Mouse (Mus musculus) heart, embryonic 16.5 days (tissue): ENCODE data around the gene Grm7. TPM values are rescaled to one million over a fixed set of nuclear protein-coding genes. Genes with fewer than 3 reads are reported as not detected.

Source experiments
- ATAC-seq: fragments of 200-750 bp; cut with Nextera tagmentation; replicated peaks from 2 replicates; pipeline ENCODE4 v1.8.0; 2017; ENCODE audit warnings: moderate number of reproducible peaks; ENCODE audit not compliant: insufficient read depth, low FRiP score; ENCODE audit errors: extremely low read depth
- H3K27ac ChIP-seq: fragments of 300-500 bp; sonication (generic); 2 replicates; pipeline ENCODE4 v1.5.1; 2014; ENCODE audit warnings: mild to moderate bottlenecking, low read length, control low read depth, moderate library complexity
- H3K27me3 ChIP-seq: fragments of 300-500 bp; sonication (generic); 2 replicates; pipeline ENCODE4 v1.6.1; 2014; ENCODE audit warnings: low read length, mixed read lengths; ENCODE audit not compliant: control insufficient read depth, insufficient read depth
- H3K36me3 ChIP-seq: fragments of 300-500 bp; sonication (generic); 2 replicates; pipeline ENCODE4 v1.6.1; 2014; ENCODE audit not compliant: control insufficient read depth, insufficient read depth
- H3K4me1 ChIP-seq: fragments of 300-500 bp; sonication (generic); 2 replicates; pipeline ENCODE4 v1.6.1; 2014; ENCODE audit warnings: low read length, mixed read lengths; ENCODE audit not compliant: control insufficient read depth, insufficient read depth
- H3K4me2 ChIP-seq: fragments of 300-500 bp; sonication (generic); 2 replicates; pipeline ENCODE4 v1.6.1; 2014; ENCODE audit warnings: low read depth, mild to moderate bottlenecking, control low read depth, low read length
- H3K4me3 ChIP-seq: fragments of 300-500 bp; sonication (generic); 2 replicates; pipeline ENCODE4 v1.5.1; 2014; ENCODE audit warnings: mild to moderate bottlenecking, control low read depth, low read length
- H3K9ac ChIP-seq: fragments of 300-500 bp; sonication (generic); 2 replicates; pipeline ENCODE4 v1.6.1; 2014; ENCODE audit warnings: low read length, control low read depth
- H3K9me3 ChIP-seq: fragments of 300-500 bp; sonication (generic); replicated peaks from 2 replicates; pipeline ENCODE4 v1.6.1; 2016; ENCODE audit warnings: low read length; ENCODE audit not compliant: control insufficient read depth
- WGBS: fragments of 180-500 bp; shearing (Covaris S2); extraction: QIAGEN DNeasy Blood & Tissue Kit; methylation state at CpG from one replicate; pipeline ENCODE4 v1.1.7; 2014; 5-methylcytosine and 5-hydroxymethylcytosine counted together
- polyA plus RNA-seq: library from polyadenylated mRNA; unstranded; fragments of >200 nt; fragmentation: Nextera tagmentation; extraction: Ambion mirVana; gene quantifications from 2 replicates; pipeline ENCODE4 v1.2.1, GENCODE M21; 2015

Grm7 gene
- polyA plus RNA-seq, 1 experiment from 2014 or later: 0.47 TPM

DNA sequence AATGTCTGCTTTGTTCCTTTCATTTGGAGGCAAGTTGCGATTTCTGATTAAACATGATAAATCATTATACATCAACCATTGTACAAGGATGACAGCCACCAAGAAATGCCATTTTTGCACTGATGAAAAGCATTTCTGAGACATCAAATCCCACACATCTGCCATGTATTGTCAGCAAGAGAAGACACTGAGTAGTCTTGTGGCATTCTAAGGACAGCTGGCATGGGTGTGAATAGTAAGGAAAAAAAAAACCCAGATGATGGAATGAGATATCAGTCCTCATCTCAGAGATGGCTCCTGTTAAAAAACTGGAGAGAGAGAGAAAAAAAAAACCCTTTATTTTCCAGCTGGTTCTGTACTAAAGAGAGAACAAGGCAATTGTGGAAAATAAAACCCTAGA lies 875.8 kb downstream of the Grm7 start:
- H3K36me3 ChIP-seq: no peaks in the 10 kb centered on the region
- H3K4me2 ChIP-seq: no peak overlapping the region
- H3K9me3 ChIP-seq: no peaks in the 10 kb centered on the region
- H3K4me1 ChIP-seq: no peaks in the 10 kb centered on the region
- H3K4me3 ChIP-seq: no peak overlapping the region
- H3K9ac ChIP-seq: no peak overlapping the region
- H3K27me3 ChIP-seq: no peaks in the 10 kb centered on the region
- WGBS: 70% methylated on average over 1 of the region's 1 CpGs
- H3K27ac ChIP-seq: no peak overlapping the region
- no peak for ATAC-seq

DNA sequence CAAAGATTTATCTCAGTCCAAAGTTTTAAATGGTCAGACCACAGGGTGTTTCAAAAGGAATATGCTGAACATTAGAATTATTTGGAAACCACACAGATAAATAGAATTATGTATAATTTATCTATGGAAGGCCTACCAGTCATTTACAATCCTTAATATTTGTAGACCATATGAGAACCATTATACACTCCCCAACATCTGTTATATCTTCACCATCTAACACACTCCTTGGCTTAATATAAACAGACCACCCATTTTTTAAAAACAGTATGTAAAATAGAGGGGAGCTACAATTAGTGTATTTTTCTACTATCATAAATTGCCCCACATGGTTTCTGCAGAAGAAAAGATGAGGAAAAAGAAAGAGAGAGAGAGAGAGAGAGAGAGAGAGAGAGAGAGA lies 876.7 kb downstream of the Grm7 start:
- ATAC-seq: no peak

DNA sequence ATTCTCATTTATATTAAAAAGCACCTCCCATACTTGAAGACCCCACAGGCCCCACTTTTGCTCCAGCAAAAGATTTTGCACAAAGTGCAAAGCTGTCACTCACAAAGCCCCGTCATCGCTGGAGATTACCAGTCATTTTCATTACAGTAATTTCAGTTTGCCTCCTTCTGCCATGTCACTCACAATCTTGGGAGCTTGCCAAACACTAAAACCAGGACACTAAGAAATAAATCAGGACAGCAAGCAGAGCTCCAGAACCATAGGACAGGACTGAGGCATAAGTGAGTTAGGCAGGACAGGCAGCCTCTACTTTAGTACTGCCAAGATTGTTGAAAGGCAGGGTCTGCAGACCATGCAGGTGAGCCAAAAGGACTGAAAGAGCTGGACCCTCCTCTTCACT lies 884.6 kb downstream of the Grm7 start:
- no peak overlapping the region for H3K9ac ChIP-seq
- no peak for ATAC-seq
- H3K9me3 ChIP-seq: no peaks in the 10 kb centered on the region
- H3K36me3 ChIP-seq: no peaks in the 10 kb centered on the region
- 55% methylated on average over 2 of the region's 2 CpGs for WGBS
- H3K4me3 ChIP-seq: no peak overlapping the region
- no peak overlapping the region for H3K4me2 ChIP-seq
- H3K27me3 ChIP-seq: no peaks in the 10 kb centered on the region
- H3K4me1 ChIP-seq: no peaks in the 10 kb centered on the region
- H3K27ac ChIP-seq: no peak overlapping the region

More for the DNA sequence above, 876.7 kb downstream of the Grm7 start:
- Histone ChIP-seq H3K27me3 (no peaks in the 10 kb centered on the region), H3K36me3 (no peaks in the 10 kb centered on the region), H3K4me3 (no peak overlapping the region), H3K27ac (no peak overlapping the region), H3K4me1 (no peaks in the 10 kb centered on the region), H3K9me3 (no peaks in the 10 kb centered on the region), H3K9ac (no peak overlapping the region), H3K4me2 (no peak overlapping the region)

DNA sequence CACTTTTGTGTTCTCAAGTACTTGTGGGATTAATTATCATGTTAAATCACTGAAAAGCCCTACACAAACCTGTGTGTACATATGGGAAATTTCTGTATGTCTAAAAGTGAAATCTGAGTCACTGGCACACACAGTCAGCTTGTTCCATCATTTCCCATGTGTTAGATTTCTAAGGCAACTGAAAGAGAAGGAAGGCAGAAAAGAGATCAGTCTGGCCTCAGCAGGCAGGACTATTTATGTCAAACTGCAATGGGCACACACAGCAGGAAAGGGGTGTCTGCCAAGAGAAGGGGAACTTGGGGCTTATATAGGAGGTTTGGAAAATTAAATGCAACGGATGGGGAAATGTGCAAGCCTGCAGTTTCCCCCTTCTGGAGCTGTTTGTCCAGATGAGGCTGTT lies 913.2 kb downstream of the Grm7 start:
- Histone ChIP-seq H3K27me3 (no peaks in the 10 kb centered on the region), H3K4me2 (no peak overlapping the region), H3K9me3 (no peaks in the 10 kb centered on the region), H3K4me3 (no peak overlapping the region), H3K27ac (no peak overlapping the region), H3K4me1 (no peaks in the 10 kb centered on the region), H3K9ac (no peak overlapping the region), H3K36me3 (no peaks in the 10 kb centered on the region)
- 87% methylated on average over 1 of the region's 1 CpGs for WGBS
- no peak for ATAC-seq

DNA sequence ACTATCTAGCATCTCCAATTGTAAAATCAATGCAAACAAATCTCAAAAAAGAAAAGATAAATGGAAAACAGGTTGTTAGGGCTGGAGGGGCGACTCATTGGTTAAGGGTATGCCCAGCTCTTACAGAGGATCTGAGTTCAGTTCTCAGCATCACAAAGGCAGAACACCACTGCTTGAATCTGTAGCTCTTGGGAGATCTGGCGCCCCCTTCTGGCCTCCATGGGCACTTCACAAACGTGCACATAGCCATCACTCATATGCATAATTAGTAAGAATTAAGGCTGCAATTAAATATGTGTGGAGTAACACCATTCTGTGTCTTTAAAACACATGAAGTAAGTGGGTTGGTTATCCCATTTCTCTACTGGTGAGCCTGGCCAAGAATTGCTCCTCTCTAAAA lies 914.1 kb downstream of the Grm7 start:
- ATAC-seq: no peak
- Histone ChIP-seq H3K4me3 (no peak overlapping the region), H3K27me3 (no peaks in the 10 kb centered on the region), H3K4me2 (no peak overlapping the region), H3K9ac (no peak overlapping the region), H3K27ac (no peak overlapping the region), H3K36me3 (no peaks in the 10 kb centered on the region), H3K4me1 (no peaks in the 10 kb centered on the region), H3K9me3 (no peaks in the 10 kb centered on the region)
- WGBS: 60% methylated on average over 3 of the region's 3 CpGs

DNA sequence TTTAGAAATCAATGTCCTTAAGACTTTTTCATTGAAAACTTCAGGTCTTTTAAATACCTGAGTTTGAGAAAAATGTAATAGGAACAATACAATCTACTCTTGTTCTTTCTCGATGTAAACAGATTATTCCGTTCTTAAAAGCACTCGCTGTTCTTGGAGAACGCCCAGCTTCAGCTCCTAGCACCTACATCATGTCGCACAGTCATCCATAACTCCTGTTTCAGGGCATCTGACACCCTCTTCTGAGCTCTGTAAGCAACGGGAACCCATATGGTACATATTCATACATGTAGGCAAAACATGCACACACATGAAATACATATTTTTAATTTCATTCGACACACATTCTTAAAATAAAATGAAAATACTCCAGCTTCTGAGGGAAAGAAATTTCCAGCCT lies 916.0 kb downstream of the Grm7 start:
- no peak overlapping the region for H3K4me3 ChIP-seq
- no peak overlapping the region for H3K9ac ChIP-seq
- no peaks in the 10 kb centered on the region for H3K27me3 ChIP-seq
- 76% methylated on average over 7 of the region's 7 CpGs for WGBS
- no peak overlapping the region for H3K27ac ChIP-seq
- H3K4me1 ChIP-seq: no peaks in the 10 kb centered on the region
- H3K4me2 ChIP-seq: no peak overlapping the region
- no peak for ATAC-seq
- H3K36me3 ChIP-seq: no peaks in the 10 kb centered on the region
- H3K9me3 ChIP-seq: no peaks in the 10 kb centered on the region

DNA sequence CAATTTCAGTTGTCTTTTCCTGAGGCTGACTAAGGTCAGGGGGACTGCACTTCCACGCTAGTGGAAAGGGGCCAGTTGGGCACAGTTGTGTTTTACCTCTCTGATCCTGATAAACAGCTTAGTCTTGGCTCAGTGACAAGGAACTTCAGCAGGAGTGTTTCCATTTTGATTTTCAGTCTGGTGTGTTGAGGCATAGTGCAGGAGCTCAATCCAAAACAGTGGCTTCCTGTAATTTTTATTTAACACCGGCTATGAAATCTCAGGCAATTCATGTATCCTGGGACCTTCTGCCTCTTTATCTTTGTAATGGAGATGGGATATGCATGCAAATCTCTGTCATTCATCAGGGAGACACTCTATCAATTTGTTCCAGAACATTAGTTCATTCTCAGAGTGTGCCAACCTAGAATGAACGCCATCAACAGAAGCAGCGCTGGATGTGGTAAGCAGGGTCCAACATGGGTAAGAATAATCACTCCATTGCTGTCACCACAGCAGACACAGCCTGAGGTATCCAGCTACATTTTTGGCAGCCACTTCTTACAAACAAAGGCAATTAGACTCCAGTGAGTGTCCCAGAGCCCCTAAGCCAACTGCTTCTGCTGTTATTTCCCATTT lies 926.2 kb downstream of the Grm7 start:
- Histone ChIP-seq H3K9ac (no peak overlapping the region), H3K27me3 (no peaks in the 10 kb centered on the region), H3K4me2 (no peak overlapping the region), H3K27ac (no peak overlapping the region), H3K4me3 (no peak overlapping the region), H3K4me1 (no peaks in the 10 kb centered on the region), H3K9me3 (no peaks in the 10 kb centered on the region), H3K36me3 (no peaks in the 10 kb centered on the region)
- no peak for ATAC-seq
- WGBS: 59% methylated on average over 4 of the region's 4 CpGs

DNA sequence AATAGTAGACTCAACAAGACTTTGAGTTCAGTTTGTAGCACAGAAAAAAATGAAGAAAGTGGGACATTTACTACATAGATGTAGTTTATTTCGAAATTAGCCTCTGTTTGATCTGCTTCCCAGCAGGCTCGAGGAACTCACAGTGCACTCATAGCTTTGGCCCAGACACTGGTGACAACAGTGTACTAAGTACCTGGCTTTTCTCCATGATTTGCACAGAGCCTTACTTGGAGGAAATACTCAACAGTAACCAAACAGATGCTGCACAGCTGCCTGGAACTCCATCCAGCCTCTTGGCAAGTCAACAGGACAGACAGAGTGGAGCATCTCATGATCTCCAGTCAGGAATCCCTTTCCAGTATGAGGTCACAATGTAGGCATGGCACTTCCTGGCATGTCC lies 939.5 kb downstream of the Grm7 start:
- no peak overlapping the region for H3K9ac ChIP-seq
- no peak overlapping the region for H3K4me3 ChIP-seq
- peaks cover 4% of the 10 kb centered on the region; the same call in 1 of the 2 replicates for H3K9me3 ChIP-seq
- no peak; the same call in 1 of the 2 replicates for ATAC-seq
- no peaks in the 10 kb centered on the region for H3K27me3 ChIP-seq
- no peak overlapping the region for H3K27ac ChIP-seq
- no peaks in the 10 kb centered on the region for H3K36me3 ChIP-seq
- H3K4me1 ChIP-seq: no peaks in the 10 kb centered on the region
- H3K4me2 ChIP-seq: no peak overlapping the region
- WGBS: 49% methylated on average over 2 of the region's 2 CpGs

DNA sequence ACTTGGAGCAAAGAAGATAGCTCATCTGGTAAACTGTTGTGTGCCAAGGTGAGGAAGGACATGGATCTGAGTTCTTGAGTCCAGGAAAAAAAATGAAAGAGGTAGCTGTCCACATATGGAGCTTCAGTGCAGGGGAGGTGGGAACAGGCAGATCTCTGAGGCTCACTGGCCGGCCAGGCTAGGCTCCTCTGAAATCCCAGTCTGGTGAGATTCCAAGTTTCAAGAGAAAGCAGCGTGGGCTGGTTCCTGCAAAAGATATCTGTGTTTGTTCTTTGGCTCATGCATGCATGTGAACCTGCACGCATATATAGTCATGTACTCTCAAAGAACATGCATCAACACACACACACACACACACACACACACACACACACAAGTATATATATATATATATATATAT lies 942.2 kb downstream of the Grm7 start:
- no peaks in the 10 kb centered on the region for H3K36me3 ChIP-seq
- H3K27me3 ChIP-seq: no peaks in the 10 kb centered on the region
- H3K4me1 ChIP-seq: no peaks in the 10 kb centered on the region
- 60% methylated on average over 3 of the region's 3 CpGs for WGBS
- H3K4me2 ChIP-seq: no peak overlapping the region
- H3K9me3 ChIP-seq: peaks cover 4% of the 10 kb centered on the region; the same call in 1 of the 2 replicates
- H3K9ac ChIP-seq: no peak overlapping the region
- no peak overlapping the region for H3K27ac ChIP-seq
- H3K4me3 ChIP-seq: no peak overlapping the region
- no peak for ATAC-seq
